Mouse (Mus musculus) midbrain, embryonic 14.5 days (tissue): ENCODE data around the gene Jmjd1c. TPM values are rescaled to one million over a fixed set of nuclear protein-coding genes. Genes with fewer than 3 reads are reported as not detected.

Experiments used
- ATAC-seq: fragments of 200-750 bp; cut with Nextera tagmentation; 2 replicates; pipeline ENCODE4 v1.8.0; 2017; ENCODE audit warnings: moderate number of reproducible peaks, moderate library complexity; ENCODE audit not compliant: low FRiP score, low TSS enrichment
- DNase-seq: peaks from one replicate; pipeline ENCODE4 v3.0.0-alpha.2; 2015
- H3K27ac ChIP-seq: fragments of 300-500 bp; sonication (generic); replicated peaks from 2 replicates; pipeline ENCODE4 v1.5.1; 2014; ENCODE audit warnings: mild to moderate bottlenecking, low read depth, low read length, moderate library complexity
- H3K27me3 ChIP-seq: fragments of 300-500 bp; sonication (generic); 2 replicates; pipeline ENCODE4 v1.6.1; 2014; ENCODE audit warnings: low read length, control low read depth, mixed read lengths; ENCODE audit not compliant: control insufficient read depth, insufficient read depth
- H3K36me3 ChIP-seq: fragments of 300-500 bp; sonication (generic); 2 replicates; pipeline ENCODE4 v1.6.1; 2014; ENCODE audit warnings: low read length, control low read depth; ENCODE audit not compliant: control insufficient read depth, insufficient read depth
- H3K4me1 ChIP-seq: fragments of 300-500 bp; sonication (generic); 2 replicates; pipeline ENCODE4 v1.6.1; 2014; ENCODE audit warnings: mild to moderate bottlenecking, antibody characterized with exemption, low read length, control low read depth; ENCODE audit not compliant: control insufficient read depth, insufficient read depth
- H3K4me2 ChIP-seq: fragments of 300-500 bp; sonication (generic); 2 replicates; pipeline ENCODE4 v1.6.1; 2014; ENCODE audit warnings: mild to moderate bottlenecking, low read length, moderate library complexity
- H3K4me3 ChIP-seq: fragments of 300-500 bp; sonication (generic); replicated peaks from 2 replicates; pipeline ENCODE4 v1.5.1; 2014; ENCODE audit warnings: low read depth, low read length
- H3K9ac ChIP-seq: fragments of 300-500 bp; sonication (generic); replicated peaks from 2 replicates; pipeline ENCODE4 v1.6.1; 2014; ENCODE audit warnings: mild to moderate bottlenecking, low read length, moderate library complexity
- H3K9me3 ChIP-seq: fragments of 300-500 bp; sonication (generic); 2 replicates; pipeline ENCODE4 v1.6.1; 2016; ENCODE audit warnings: low read length, control low read depth, mixed read lengths; ENCODE audit not compliant: control insufficient read depth
- WGBS: fragments of 180-500 bp; shearing (Covaris S2); extraction: QIAGEN DNeasy Blood & Tissue Kit; methylation state at CpG from one replicate; pipeline ENCODE4 v1.1.7; 2014; 5-methylcytosine and 5-hydroxymethylcytosine counted together
- polyA plus RNA-seq: library from polyadenylated mRNA; unstranded; fragments of >200 nt; fragmentation: Nextera tagmentation; extraction: Ambion mirVana; gene quantifications from 2 replicates; pipeline ENCODE4 v1.2.1, GENCODE M21; 2014

Jmjd1c gene
- polyA plus RNA-seq, 1 experiment from 2014 or later, result 54.4 TPM

DNA sequence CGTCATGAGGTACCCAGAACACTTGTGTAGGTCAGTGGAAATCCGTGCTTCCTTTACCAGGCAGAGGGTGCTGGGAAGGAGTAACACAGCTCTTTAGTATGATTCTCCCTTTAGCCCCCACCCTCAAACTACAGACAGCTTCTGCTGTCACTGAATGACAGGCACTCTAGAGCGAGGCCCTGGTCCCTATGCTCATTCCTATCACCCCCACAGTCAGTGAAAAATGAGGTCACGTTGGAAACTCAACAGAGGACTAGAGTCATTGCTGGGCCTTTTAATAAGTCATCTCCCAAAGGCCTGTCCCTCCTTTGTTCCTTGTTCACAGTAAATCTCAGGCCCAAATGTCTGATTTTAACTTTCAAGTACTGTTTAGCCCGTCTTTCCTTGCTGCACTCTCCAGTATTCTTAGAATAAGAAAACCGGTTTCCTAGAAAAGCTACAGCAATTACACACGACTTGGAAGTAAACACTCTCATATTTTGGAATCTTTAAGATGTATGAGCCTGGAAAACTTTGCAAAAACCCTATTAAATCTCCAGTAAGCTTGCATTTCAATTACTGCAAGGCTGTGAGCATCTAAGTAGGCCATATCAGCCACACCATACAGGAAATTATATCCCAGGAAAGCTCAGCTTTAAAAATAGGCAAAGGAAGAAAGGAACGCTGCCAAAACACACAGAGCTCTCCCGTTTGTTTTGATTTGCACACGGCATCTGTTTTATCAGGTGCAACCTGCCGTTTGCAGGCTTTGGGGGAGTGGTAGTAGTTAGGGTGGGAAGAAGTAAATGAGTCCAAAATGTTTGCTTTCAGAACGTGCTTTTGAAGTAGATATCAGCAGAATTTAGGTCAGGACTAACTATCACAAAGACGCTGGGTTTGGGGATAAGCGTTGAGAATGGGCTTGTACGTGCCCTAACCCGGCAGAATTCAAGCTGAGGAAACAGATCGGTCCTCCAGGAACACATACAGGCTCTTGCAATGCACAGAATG, 39.8 kb upstream of the Jmjd1c start:
- Histone ChIP-seq H3K9me3 (no peaks in the 10 kb centered on the region), H3K4me3 (no peak overlapping the region), H3K4me1 (peaks cover 12% of the 10 kb centered on the region), H3K27ac (peak overlapping the region; percentile 26; the same call in 1 of the 2 replicates), H3K27me3 (no peaks in the 10 kb centered on the region), H3K36me3 (no peaks in the 10 kb centered on the region), H3K4me2 (no peak overlapping the region), H3K9ac (no peak overlapping the region)
- DNase-seq, result no peak
- WGBS, result 74% methylated on average over 17 of the region's 17 CpGs
- ATAC-seq, result no peak

GRCm38 (mm10) chr10:67057208-67057607, 38.7 kb upstream of the Jmjd1c start:
- ATAC-seq (no peak), DNase-seq (no peak)
- Histone ChIP-seq H3K9me3 (no peaks in the 10 kb centered on the region), H3K27ac (no peak overlapping the region), H3K4me1 (peaks cover 18% of the 10 kb centered on the region), H3K36me3 (no peaks in the 10 kb centered on the region), H3K4me2 (no peak overlapping the region), H3K4me3 (no peak overlapping the region), H3K27me3 (no peaks in the 10 kb centered on the region), H3K9ac (no peak overlapping the region)

DNA sequence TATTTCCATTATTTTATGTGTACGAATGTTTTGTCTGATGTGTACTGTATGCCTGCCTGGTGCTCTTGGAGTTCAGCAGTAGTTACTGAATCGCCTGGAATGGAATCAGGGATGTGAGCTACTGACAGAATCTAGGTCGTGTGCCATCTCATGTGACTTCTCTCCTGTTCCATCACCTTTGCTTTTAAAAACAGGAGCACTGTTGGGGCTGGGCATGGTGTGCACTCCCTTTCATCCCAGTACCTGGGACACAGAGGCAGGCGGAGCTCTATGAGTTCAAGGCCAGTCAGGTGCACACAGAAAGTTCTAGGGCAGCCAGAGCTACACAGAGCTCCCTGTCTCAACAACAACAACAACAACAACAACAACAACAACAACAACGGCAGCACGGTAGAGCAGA, 38.2 kb upstream of the Jmjd1c start:
- 96% methylated on average over 6 of the region's 6 CpGs for WGBS
- ATAC-seq (no peak), DNase-seq (no peak)
- no peaks in the 10 kb centered on the region for H3K9me3 ChIP-seq
- H3K4me3 ChIP-seq, result no peak overlapping the region
- no peak overlapping the region for H3K4me2 ChIP-seq
- H3K27ac ChIP-seq, result no peak overlapping the region; the same call in 1 of the 2 replicates
- no peaks in the 10 kb centered on the region for H3K27me3 ChIP-seq
- H3K4me1 ChIP-seq, result peaks cover 16% of the 10 kb centered on the region
- no peaks in the 10 kb centered on the region for H3K36me3 ChIP-seq
- H3K9ac ChIP-seq, result no peak overlapping the region

DNA sequence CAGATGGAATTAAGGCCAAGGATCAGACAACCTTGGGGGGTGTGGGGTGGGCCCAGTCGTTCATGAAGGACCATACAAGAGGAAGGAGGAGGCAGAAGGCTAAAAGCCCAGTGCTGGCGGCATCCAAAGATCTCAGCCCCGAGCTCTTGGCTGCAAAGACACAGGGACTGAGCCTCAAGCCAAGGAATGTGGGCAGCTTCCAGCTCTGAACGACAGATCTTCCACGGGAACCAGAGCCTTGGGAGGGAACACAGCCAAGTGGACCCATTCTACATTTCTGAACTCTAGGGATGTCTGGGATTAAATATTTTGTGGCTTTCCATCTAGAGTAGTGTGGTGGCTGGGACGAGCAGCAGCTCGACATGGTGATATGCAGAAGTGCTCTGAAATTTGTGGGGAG, 37.6 kb upstream of the Jmjd1c start:
- Histone ChIP-seq H3K9ac (no peak overlapping the region), H3K27me3 (no peaks in the 10 kb centered on the region), H3K4me1 (peaks cover 16% of the 10 kb centered on the region), H3K9me3 (no peaks in the 10 kb centered on the region), H3K4me3 (no peak overlapping the region), H3K36me3 (no peaks in the 10 kb centered on the region), H3K4me2 (no peak overlapping the region), H3K27ac (no peak overlapping the region; the same call in 1 of the 2 replicates)
- DNase-seq (peak; percentile 46), ATAC-seq (no peak)
- WGBS, result 73% methylated on average over 7 of the region's 7 CpGs

DNA sequence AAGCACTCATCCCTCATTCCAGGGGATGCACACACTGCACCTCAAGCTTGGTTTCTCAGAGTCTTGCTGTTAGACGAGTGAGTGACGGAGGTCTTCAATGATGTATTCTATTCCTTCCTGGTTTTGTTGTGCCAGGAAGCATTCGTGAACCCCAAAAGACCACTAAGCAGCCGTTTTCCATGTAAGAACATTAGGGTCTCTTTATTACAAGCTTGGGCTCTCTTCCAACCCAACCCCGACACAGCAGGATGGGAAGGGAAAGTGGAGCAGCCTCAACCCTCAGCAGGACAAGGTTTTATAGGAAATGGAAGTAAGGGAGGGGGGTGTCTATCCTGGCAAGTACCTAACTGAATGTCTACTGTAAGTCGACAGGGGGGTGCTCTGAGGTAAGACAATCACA, 37.2 kb upstream of the Jmjd1c start:
- H3K27ac ChIP-seq, result no peak overlapping the region; the same call in 1 of the 2 replicates
- H3K4me3 ChIP-seq, result no peak overlapping the region
- H3K4me1 ChIP-seq, result peaks cover 12% of the 10 kb centered on the region
- H3K9ac ChIP-seq, result no peak overlapping the region
- ATAC-seq (no peak), DNase-seq (no peak)
- WGBS, result 80% methylated on average over 6 of the region's 6 CpGs
- H3K4me2 ChIP-seq, result no peak overlapping the region
- no peaks in the 10 kb centered on the region for H3K9me3 ChIP-seq
- no peaks in the 10 kb centered on the region for H3K27me3 ChIP-seq
- no peaks in the 10 kb centered on the region for H3K36me3 ChIP-seq

DNA sequence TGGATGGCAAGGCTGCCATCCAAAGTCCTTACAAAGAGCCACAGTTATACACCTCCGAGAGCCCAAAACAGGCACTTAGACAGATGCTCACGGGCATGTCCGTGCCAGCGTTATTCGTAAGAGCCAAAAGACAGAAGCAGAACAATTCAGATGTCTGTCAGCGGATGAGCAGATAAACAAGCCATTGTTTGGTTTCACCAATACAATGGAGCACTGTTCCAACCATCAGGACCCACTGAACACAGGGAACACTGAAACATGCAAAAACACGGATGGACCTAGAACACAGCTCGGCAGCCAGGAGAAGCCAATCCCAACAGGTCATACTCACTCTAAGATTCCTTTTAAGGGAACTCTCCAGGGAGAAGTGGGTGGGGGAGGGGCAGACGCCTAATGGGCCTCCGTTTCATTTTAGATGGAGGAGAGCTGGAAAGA, 34.5 kb upstream of the Jmjd1c start:
- WGBS, result 26% methylated on average over 10 of the region's 10 CpGs
- H3K4me1 ChIP-seq, result peaks cover 21% of the 10 kb centered on the region

DNA sequence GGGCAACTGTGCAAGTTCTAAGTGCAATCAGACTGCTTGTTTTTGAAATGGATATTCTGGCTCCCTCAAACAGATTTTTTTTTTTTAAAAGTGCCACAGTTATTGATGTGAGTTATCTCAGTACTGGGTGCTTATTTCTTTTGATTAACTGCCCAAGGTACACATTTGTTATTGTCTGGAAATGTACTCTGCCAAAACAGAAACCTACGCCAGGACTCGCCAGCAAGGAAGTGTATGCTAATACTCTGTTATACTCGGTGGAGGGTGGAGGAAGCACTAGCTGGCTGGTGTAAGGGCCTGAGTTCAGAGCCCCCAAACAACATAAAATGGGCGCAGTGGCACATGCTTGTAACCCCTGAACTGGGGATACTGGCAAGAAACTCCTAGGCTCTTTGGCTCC, 34.1 kb upstream of the Jmjd1c start:
- H3K27me3 ChIP-seq, result no peaks in the 10 kb centered on the region
- ATAC-seq (no peak), DNase-seq (no peak)
- no peak overlapping the region for H3K9ac ChIP-seq
- 65% methylated on average over 4 of the region's 4 CpGs for WGBS
- no peak overlapping the region for H3K4me3 ChIP-seq
- H3K4me1 ChIP-seq, result peaks cover 21% of the 10 kb centered on the region
- peak overlapping the region; percentile 2; the same call in 1 of the 2 replicates for H3K4me2 ChIP-seq
- H3K27ac ChIP-seq, result no peak overlapping the region; the same call in 1 of the 2 replicates
- H3K9me3 ChIP-seq, result no peaks in the 10 kb centered on the region
- no peaks in the 10 kb centered on the region for H3K36me3 ChIP-seq

More for the DNA sequence above, 34.5 kb upstream of the Jmjd1c start:
- Histone ChIP-seq H3K9ac (no peak overlapping the region), H3K36me3 (no peaks in the 10 kb centered on the region), H3K27ac (peak overlapping the region; percentile 65), H3K4me2 (peak overlapping the region; percentile 2; the same call in 1 of the 2 replicates), H3K27me3 (no peaks in the 10 kb centered on the region), H3K4me3 (no peak overlapping the region), H3K9me3 (no peaks in the 10 kb centered on the region)
- DNase-seq (peak; percentile 64), ATAC-seq (no peak)

- Histone ChIP-seq H3K27ac (peak overlapping the region; percentile 74; the same call in 1 of the 2 replicates), H3K9ac (no peak overlapping the region), H3K4me3 (no peak overlapping the region), H3K4me1 (peaks cover 21% of the 10 kb centered on the region), H3K9me3 (0 out of 2 replicates have a peak, but pooled peaks cover 4% of the 10 kb centered on the region), H3K27me3 (no peaks in the 10 kb centered on the region), H3K36me3 (no peaks in the 10 kb centered on the region), H3K4me2 (no peak overlapping the region)
- DNase-seq (no peak), ATAC-seq (no peak)
- WGBS, result 70% methylated on average over 7 of the region's 7 CpGs
Measured at GRCm38 (mm10) chr10:67065277-67065887, 30.5 kb upstream of the Jmjd1c start.
